Mouse (Mus musculus) WW6 (cell line): ENCODE data around the gene Tulp4.

Experiments
- DNase-seq: peaks from one replicate; pipeline ENCODE4 v3.0.0-alpha.2; 2013; ENCODE audit warnings: low read depth, low spot score

The Tulp4 gene

DNA sequence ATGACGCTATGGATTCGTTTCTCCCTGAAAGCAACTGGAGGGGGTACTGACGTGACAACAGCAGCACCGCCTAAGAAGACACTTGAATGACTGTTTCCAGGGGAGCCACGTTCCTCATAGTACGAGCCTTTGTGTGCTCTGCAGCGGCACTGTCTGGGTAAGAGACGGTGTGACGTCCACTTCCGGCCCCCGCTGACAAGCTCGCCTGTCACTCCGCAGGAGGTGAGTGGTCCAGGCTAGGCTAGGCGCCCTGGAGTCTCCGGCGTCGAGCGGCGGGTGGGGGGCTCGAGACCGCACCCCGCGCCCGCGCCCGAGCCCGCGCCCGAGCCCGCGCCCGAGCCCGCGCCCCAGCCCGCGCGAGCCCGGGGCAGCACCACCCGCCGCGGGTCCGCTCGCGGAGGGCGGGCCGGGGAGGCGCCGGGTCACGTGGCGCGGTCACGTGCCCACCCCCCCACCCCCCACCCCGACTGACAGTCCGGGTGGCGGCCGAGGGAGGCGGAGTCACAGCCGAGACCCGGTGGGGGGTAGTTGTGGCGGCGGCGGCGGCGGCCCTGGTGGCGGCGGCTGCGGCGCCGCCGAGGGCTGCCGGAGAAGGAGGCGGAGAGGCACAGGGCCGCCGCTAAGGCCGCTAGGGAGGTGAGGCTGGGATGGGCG, at the start of gene Tulp4:
Tulp4 (plus strand) TSS at position 77 of the 654 bp plus-strand sequence.
- no peak for DNase-seq

DNA sequence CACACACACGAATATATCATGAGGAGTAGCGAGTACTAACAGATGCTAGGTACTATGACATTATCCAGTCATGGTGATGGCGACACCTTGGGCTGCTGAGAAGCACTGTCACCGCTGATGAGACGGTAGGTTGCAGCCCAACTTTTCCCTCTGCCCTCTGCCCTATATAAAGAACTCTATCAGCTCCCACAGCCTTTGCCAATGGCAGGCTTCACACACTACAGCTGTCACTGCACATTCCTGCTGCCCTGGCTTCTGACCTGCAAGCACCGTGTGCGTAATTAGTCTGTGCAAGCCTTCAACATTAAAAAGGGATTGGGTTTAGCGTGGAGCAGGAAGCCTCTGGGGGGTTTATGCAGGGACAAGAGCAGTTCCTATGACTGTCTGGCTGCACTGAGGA, 43.4 kb upstream of the Tulp4 start:
- DNase-seq, result no peak

DNA sequence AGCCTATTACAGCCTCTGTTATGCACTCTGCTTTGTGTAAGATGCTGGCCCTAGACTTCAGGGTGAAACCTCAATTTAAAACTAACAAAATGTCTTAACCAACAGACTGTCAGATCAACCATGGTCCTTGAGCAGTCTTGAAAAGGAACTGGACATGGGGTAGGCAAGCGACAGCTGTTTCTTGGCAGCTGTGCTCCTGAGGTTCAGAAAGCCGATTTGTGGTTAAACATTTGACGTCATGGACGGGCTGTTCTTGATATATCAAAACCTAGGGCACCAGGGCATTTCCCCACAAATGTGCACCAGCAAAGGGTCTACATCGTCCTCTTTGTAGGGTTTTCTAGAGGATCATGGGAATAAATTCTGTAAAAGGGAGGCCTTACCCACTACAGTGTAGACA, 42.7 kb upstream of the Tulp4 start:
- DNase-seq, result no peak

- DNase-seq, result no peak
Measured at GRCm38 (mm10) chr17:6066021-6066420, 40.2 kb upstream of the Tulp4 start.

DNA sequence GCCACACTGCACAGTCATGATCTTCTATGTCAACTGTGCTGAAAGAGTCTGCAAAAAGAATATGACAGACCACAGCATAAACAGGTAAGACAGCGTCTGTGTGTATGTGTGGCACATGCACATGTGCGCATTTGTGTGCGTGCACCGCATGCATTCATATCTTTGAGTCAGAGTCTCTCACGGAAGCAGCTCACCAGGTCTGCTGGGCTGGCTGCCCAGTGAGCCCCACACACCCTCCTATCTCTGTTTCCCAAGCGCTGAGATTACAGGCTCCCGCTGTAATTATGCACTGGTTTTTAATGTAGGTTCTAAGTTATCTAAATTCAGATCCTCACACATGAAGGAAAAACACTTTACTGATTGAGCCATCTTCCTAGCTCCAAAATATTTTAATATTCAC, 38.6 kb upstream of the Tulp4 start:
- no peak for DNase-seq

DNA sequence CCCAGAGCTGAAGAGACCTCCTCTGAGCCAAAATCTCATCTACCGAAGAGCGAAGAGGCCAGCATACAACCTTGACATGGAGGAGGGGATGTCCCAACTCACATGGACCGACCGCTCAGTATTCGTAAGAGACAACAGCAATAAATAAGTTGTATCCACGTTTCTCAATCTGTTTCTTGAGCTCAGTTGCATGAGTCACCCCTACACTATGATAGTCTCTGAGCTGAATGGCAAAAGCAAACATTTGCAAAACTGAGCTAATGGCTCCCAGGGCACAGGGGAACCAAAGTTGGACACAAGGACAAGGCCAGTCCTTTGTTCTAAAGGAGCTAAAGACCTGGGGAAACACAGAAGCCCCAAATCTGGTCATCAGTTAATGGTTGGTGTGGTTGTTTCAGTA, 36.4 kb upstream of the Tulp4 start:
- no peak for DNase-seq

DNA sequence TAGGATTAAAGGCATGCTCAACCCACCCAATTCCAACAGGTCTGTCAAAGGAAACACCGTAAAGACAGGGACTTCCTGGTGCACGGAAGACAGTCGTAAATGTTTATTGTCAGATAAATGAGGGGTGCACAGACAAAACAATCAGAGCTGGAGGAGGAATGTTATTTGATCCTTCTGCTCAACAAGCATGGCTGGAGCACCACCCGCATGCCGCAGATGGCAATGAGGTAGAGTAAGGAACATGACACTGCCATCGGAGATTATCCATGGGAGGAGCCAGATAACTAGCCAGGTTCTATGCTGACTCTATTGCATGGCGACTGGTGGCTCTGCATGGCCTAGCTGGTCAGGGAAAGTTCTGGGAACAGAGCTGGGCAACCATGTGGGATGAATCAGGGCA, 32.8 kb upstream of the Tulp4 start:
- DNase-seq, result no peak

DNA sequence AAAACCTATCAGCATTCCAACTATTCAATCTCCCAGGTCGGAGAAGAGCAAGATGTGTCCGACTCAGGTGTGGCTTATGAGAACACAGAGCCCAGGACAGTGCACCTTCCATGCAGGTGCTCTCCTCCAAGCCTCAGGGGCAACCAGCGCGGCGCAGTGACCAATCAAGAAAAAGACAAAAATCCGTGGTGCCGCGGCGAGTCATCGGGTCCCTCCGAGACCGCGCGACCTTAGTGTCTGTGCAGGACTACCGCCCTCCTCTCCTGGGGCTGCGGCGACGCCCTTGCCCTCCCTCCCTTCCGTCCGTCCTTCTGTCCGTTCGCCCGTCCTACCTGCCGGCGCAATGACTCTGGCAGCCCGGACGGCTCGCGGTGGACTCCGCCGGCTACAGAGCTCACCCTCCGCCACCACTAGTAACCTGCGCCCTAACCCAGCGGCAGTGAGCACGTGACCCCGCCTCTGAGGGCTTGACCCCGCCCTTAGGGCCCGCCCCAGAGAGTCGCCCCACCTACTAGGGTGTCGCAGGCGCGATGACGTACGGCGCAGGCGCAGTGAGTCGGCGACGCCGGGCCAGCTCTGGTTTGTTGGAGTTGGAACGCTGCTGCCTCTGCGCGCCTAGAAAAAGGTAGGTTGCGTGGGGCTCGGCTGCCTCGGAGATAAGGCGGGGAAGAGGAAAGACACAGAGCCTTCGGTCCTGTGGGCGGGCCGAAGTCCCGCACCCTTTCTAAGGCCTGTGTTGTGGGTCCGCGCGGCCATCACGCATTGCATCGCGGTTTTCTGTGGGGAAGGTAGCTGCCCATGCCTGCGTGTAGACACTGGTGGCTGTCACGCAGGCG, 26.7 kb upstream of the Tulp4 start, which contains the start of the genes Serac1 and Gtf2h5:
Serac1 (minus strand) TSS at position 455 of the 836 bp plus-strand sequence.
Gtf2h5 (plus strand) TSS at position 500 of the 836 bp plus-strand sequence.
- DNase-seq, result peak; percentile 84

DNA sequence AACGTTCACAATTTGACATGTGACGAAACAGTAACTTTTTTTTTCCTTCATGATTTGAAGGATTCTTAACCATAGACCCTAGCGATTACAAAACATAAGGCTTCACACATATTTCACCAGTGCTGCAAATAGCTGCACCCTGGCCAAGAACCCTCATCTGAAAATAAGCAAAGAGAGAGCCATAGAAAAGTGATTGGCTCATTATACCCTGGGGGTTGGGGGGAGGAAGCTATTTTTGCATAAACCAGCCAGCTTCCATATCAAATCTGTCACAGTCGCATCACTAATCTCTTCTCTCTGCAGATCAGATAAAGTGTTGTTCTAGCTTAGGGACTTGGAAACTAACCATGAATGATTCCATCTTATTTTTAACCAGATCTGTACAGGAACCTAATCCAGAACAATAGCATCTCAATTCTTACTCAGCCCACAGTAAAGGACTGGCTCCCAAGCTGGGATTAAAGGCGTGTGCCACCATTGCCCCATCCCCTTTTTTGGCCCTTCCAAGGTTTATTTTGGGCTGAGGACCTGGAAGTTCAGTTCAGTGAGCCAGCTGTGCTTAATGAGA, 22.8 kb upstream of the Tulp4 start:
- no peak for DNase-seq

- no peak for DNase-seq
Measured at GRCm38 (mm10) chr17:6091604-6092003, 14.6 kb upstream of the Tulp4 start.

GRCm38 (mm10) chr17:6095579-6095978, 10.7 kb upstream of the Tulp4 start:
- DNase-seq, result no peak

DNA sequence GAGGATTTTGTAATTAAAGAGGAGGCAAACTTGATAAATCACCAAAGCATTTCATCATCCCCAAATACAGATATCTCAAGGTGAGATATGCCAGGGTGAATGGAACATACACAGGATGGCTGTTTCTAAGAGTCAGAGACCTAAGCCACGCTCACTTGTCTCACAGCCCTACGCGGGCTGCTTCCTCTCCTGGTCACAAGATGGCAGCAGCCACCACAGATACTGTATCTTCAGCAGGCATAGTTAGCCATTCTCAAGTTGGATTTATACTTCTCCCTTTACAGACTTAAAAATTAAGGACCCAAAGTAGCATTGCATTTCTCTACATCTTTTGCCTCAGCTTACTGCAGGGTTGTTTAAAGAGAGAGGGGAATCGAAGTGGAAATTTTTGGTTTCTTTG, 8.4 kb upstream of the Tulp4 start:
- no peak for DNase-seq

DNA sequence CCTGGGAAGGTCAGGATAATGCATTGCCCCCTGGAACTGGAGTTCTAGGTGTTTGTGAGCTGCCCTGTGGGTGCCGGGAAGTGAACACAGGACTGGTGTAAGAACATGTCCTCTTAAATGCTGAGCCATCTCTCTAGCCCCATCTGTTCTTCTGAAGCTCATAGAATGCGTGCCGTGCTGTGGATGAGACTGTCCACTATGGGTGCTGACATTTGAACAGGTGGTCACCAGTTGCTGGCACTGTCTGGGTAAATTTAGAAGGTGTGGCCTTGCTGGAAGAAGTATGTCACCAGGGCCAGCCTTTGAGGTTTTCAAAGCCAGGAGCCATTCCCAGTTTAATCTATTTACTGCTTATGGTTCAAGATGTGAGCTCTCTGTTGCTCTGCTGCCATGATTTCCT, 4.0 kb upstream of the Tulp4 start:
- DNase-seq, result no peak

- DNase-seq, result no peak
Measured at GRCm38 (mm10) chr17:6103566-6103965, 2.7 kb upstream of the Tulp4 start.

- DNase-seq, result no peak
Measured at GRCm38 (mm10) chr17:6107015-6107601, 871 bp downstream of the Tulp4 start.

- no peak for DNase-seq
Measured at GRCm38 (mm10) chr17:6108175-6108574, 1.9 kb downstream of the Tulp4 start.

DNA sequence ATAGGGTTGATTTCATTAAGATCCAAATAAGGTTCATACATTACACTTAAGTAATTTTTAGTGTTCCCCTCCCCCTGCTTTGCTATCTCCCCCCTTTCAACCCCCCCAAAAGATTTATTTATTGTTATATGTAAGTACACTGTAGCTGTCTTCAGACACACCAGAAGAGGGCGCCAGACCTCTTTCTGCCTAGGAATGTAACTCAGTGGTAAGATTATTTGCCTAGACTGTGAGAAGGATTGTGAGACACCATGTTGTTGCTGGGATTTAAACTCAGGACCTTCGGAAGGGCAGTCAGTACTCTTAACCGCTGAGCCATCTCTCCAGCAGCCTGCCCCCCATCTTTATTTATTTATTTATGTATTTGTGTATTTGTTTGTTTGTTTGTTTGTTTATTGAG, 4.7 kb downstream of the Tulp4 start:
- DNase-seq, result no peak

DNA sequence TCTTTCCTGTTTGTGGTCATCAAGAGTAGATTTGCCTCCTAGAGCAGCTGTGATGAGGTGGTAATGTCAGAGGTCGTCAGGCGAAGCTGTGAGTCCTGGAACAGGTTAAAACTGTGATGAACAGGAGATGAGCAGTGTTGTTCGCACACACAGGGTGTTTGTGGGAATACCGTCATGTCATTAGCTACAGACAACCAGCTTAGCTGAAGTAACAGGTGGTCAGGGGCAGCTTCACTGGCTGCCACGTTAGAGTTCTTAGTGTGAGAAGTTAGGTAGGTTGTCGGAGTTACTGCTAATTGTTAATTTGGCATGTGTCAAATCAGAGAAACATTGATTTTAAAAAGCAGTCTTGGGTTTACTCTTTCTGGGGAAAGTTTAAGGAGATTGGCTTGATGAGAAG, 7.4 kb downstream of the Tulp4 start:
- DNase-seq, result no peak

GRCm38 (mm10) chr17:6115085-6115484, 8.8 kb downstream of the Tulp4 start:
- DNase-seq, result no peak

DNA sequence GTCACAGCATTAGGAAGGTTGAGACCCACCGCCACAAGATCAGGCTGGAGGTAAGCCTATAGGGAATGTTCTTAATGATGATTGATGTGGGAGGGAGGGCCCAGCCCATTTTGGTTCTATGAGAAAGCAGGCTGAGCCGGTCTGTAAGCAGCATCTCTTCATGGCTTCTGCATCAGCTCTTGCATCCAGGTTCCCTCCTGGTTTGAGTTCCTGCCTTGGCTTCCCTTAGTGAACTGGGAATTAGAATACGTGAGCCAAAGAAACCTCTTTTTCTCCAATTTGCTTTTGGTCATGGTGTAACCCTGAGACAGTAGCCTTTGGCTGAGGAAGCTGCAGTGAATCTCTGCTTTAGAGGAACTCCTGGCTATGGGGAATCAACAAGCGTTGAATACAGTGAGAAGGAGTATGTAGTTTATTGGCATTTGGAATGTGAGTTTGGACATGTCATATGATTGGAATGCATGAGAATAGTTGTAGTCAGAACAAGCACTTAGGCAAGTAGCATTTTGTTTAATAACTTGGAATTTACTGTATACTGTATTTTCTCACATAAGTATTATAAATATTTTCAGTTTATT, 11.0 kb downstream of the Tulp4 start:
- DNase-seq, result no peak

DNA sequence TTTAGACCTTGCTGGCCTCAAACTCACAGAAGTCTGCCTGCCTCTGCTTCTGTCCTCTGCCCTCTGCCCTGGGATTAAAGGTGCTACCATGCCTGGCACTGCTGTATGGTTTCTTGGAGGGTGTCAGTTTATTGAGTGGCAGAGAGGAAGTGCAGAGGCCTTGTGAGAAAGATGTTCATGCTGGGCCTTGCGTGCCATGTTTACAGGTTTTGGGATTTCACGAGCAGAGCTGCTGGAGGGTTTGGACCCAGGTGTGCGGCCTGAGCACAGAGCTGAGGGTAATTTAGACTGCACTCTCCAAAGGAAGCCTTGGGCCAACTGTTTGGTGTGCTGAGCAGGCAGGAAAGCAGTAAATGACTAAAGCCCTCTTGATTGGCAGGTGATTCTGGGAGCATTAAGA, 11.7 kb downstream of the Tulp4 start:
- DNase-seq, result no peak

- no peak for DNase-seq
Measured at GRCm38 (mm10) chr17:6118861-6119260, 12.6 kb downstream of the Tulp4 start.
